In genomic region chr2:154891585-154891984, GRCm38 (mm10) we compare ENCODE assay signal across 8 mouse cellular contexts. TPM values are rescaled to one million over a fixed set of nuclear protein-coding genes. Genes with fewer than 3 reads are reported as not detected.
DNase-seq lines count a peak whose midpoint lies in the region; ATAC-seq and TF ChIP-seq lines count a peak whose summit lies in the region.

No protein-coding gene starts in this region.

- H3K4me3 ChIP-seq in heart, embryonic 14.5 days (ENCODE audit: control insufficient read depth in 1 of 2, insufficient read depth in 1 of 2, low read depth in 1 of 2, low read length in 2 of 2): peak overlapping the region; percentile 74 to 75
- H3K4me3 ChIP-seq in ES-Bruce4 (ENCODE audit: low read depth, low read length): peak overlapping the region; percentile 88
- H3K4me3 ChIP-seq in forebrain, embryonic 14.5 days (ENCODE audit: low read depth, low read length): peak overlapping the region; percentile 78
- H3K4me3 ChIP-seq in liver, embryonic 16.5 days (ENCODE audit: low read depth, low read length): peak overlapping the region; percentile 92

- intact Hi-C loops in heart, postnatal 10 days (cut with DNase I): loop anchor here (5.0 kb wide), 1 partner anchor 99 kb away; the partner anchor contains the start of genes Raly and a

- no peaks in the 10 kb centered on the region for H3K9me3 ChIP-seq in heart, embryonic 14.5 days (ENCODE audit: control insufficient read depth, low read length)
- H3K9me3 ChIP-seq in ES-Bruce4 (replicated peaks; ENCODE audit: control insufficient read depth, insufficient read depth, low read length, poor library complexity, severe bottlenecking): no peaks in the 10 kb centered on the region
- no peaks in the 10 kb centered on the region for H3K9me3 ChIP-seq in forebrain, embryonic 14.5 days (replicated peaks; ENCODE audit: control insufficient read depth, low read length)
- H3K9me3 ChIP-seq in liver, embryonic 16.5 days (replicated peaks; ENCODE audit: control insufficient read depth, low read length): no peaks in the 10 kb centered on the region

- no peak for ATAC-seq in heart, embryonic 14.5 days (ENCODE audit: insufficient number of reproducible peaks, insufficient read depth, low FRiP score, low read depth)
- ATAC-seq in forebrain, embryonic 14.5 days: no peak
- ATAC-seq in liver, embryonic 16.5 days (ENCODE audit: low read depth): no peak
- ATAC-seq in frontal cortex, adult (ENCODE audit: low TSS enrichment): no peak

- peaks cover 0 to 20% of the 10 kb centered on the region in 2 experiments; a peak in 3 of 4 replicates for H3K4me1 ChIP-seq in heart, embryonic 14.5 days (ENCODE audit: control insufficient read depth in 2 of 2, insufficient read depth in 2 of 2, low read length in 2 of 2)
- no peaks in the 10 kb centered on the region for H3K4me1 ChIP-seq in ES-Bruce4 (ENCODE audit: control insufficient read depth, insufficient read depth, low read length)
- H3K4me1 ChIP-seq in forebrain, embryonic 14.5 days (ENCODE audit: control insufficient read depth, insufficient read depth, low read length): peaks cover 13% of the 10 kb centered on the region
- peaks cover 12% of the 10 kb centered on the region for H3K4me1 ChIP-seq in liver, embryonic 16.5 days (ENCODE audit: control insufficient read depth, low read depth, low read length)

- TF ChIP-seq CTCF in ES-Bruce4 (IDR thresholded peaks at IDR 0.05; ENCODE audit: low read depth, low read length): no peak

- peak overlapping the region in 1 of 2 experiments; percentile 87; a peak in 1 of 4 replicates for H3K27ac ChIP-seq in heart, embryonic 14.5 days (replicated peaks in 1 of 2; ENCODE audit: control insufficient read depth in 1 of 2, insufficient read depth in 1 of 2, low read depth in 2 of 2, low read length in 2 of 2)
- peak overlapping the region; percentile 27 for H3K27ac ChIP-seq in ES-Bruce4 (ENCODE audit: insufficient read depth, low read length)
- H3K27ac ChIP-seq in forebrain, embryonic 14.5 days (ENCODE audit: low read depth, low read length): no peak overlapping the region
- H3K27ac ChIP-seq in liver, embryonic 16.5 days (ENCODE audit: low read length): peak overlapping the region; percentile 95

- TF ChIP-seq EP300 in ES-Bruce4 (IDR thresholded peaks at IDR 0.05; ENCODE audit: insufficient read depth, low read depth, low read length): no peak

- no peak for DNase-seq in heart, postnatal 10 days
- DNase-seq in forebrain, embryonic 14.5 days (ENCODE audit: low spot score): no peak
- DNase-seq in adrenal gland, postnatal 4 days (ENCODE audit: low spot score in 2 of 2): no peak
- DNase-seq in cerebellum, postnatal 25 days: no peak

- WGBS in heart, embryonic 14.5 days: 9% methylated on average over 2 of the region's 2 CpGs
- WGBS in forebrain, embryonic 14.5 days: 21% methylated on average over 2 of the region's 2 CpGs
- WGBS in liver, embryonic 16.5 days (ENCODE audit: insufficient replicate concordance): 1% methylated on average over 2 of the region's 2 CpGs

- peak overlapping the region; percentile 95 for H3K4me2 ChIP-seq in heart, embryonic 14.5 days (ENCODE audit: low read length)
- H3K4me2 ChIP-seq in forebrain, embryonic 14.5 days (ENCODE audit: low read length): peak overlapping the region; percentile 86
- H3K4me2 ChIP-seq in liver, embryonic 16.5 days (ENCODE audit: low read depth, low read length): peak overlapping the region; percentile 80

- peaks cover 20% of the 10 kb centered on the region for H3K36me3 ChIP-seq in heart, embryonic 14.5 days (ENCODE audit: control insufficient read depth, insufficient read depth, low read length)
- peaks cover 51% of the 10 kb centered on the region for H3K36me3 ChIP-seq in ES-Bruce4 (ENCODE audit: control insufficient read depth, insufficient read depth, low read length, poor library complexity, severe bottlenecking)
- H3K36me3 ChIP-seq in forebrain, embryonic 14.5 days (ENCODE audit: control insufficient read depth, insufficient read depth, low read length): peaks cover 7% of the 10 kb centered on the region
- peaks cover 11% of the 10 kb centered on the region for H3K36me3 ChIP-seq in liver, embryonic 16.5 days (ENCODE audit: control insufficient read depth, insufficient read depth)

- peak overlapping the region; percentile 93 for H3K9ac ChIP-seq in heart, embryonic 14.5 days (ENCODE audit: low read length)
- peak overlapping the region; percentile 92 for H3K9ac ChIP-seq in ES-Bruce4 (ENCODE audit: low read depth, poor library complexity, severe bottlenecking)
- H3K9ac ChIP-seq in forebrain, embryonic 14.5 days (ENCODE audit: low read length): peak overlapping the region; percentile 83
- peak overlapping the region; percentile 96 for H3K9ac ChIP-seq in liver, embryonic 16.5 days (ENCODE audit: low read depth, low read length)

- TF ChIP-seq POLR2A in ES-Bruce4 (IDR thresholded peaks at IDR 0.05; ENCODE audit: insufficient read depth, low read length): no peak

- H3K27me3 ChIP-seq in heart, embryonic 14.5 days (ENCODE audit: control insufficient read depth, insufficient read depth, low read length): no peaks in the 10 kb centered on the region
- no peaks in the 10 kb centered on the region for H3K27me3 ChIP-seq in ES-Bruce4 (ENCODE audit: control insufficient read depth, insufficient read depth, low read length, poor library complexity, severe bottlenecking)
- no peaks in the 10 kb centered on the region for H3K27me3 ChIP-seq in forebrain, embryonic 14.5 days (replicated peaks; ENCODE audit: control insufficient read depth, insufficient read depth, low read length)
- no peaks in the 10 kb centered on the region for H3K27me3 ChIP-seq in liver, embryonic 16.5 days (ENCODE audit: control insufficient read depth, insufficient read depth, low read depth, low read length)

RNA-seq across cellular contexts. Expression of gene Eif2s2, which starts 1.1 kb away (rescaled TPM):
- 67.3 and 72.8 TPM in 2 replicates for polyA plus RNA-seq in heart, embryonic 14.5 days (2014; fragmentation: Nextera tagmentation; extraction: Ambion mirVana)
- 10 to 100 TPM; 69.8 to 70.5 TPM for total RNA-seq in heart, postnatal 10 days (2021)
- 551 and 558 TPM in 2 replicates for polyA plus RNA-seq in ES-Bruce4 (2011; ENCODE audit: insufficient read depth, insufficient read length, low read depth, missing spikeins)
- polyA plus RNA-seq in forebrain, embryonic 14.5 days (2014; fragmentation: Nextera tagmentation; extraction: Ambion mirVana): 80.6 and 82.0 TPM in 2 replicates
- 52.8 and 61.4 TPM in 2 replicates for polyA plus RNA-seq in liver, embryonic 16.5 days (2015; fragmentation: Nextera tagmentation; extraction: Ambion mirVana)
- 100 to 1,000 TPM; 133 to 138 TPM for total RNA-seq in adrenal gland, postnatal 4 days (2021)
